Mouse (Mus musculus): Measurements from ENCODE around the gene Sf1. TPM values are rescaled to one million over a fixed set of nuclear protein-coding genes. Genes with fewer than 3 reads are reported as not detected.

Sf1 gene
- polyA plus RNA-seq, 1 experiment from 2014 or later: 89.2 TPM

GRCm38 (mm10) chr19:6416124-6416770, 52.8 kb downstream of the Sf1 start:
- H3K27me3 ChIP-seq (replicated peaks): peaks cover 88% of the 10 kb centered on the region

GRCm38 (mm10) chr19:6416894-6417761, 53.6 kb downstream of the Sf1 start:
- ATAC-seq (ENCODE audit: extremely low read depth, insufficient number of reproducible peaks, low FRiP score, low TSS enrichment): no peak

More at GRCm38 (mm10) chr19:6416124-6416770, 52.8 kb downstream of the Sf1 start:
- H3K4me1 ChIP-seq: peaks cover 30% of the 10 kb centered on the region
- H3K9ac ChIP-seq: 0 out of 2 replicates have a peak overlapping the region, but pooled peaks have one; percentile 11
- no peaks in the 10 kb centered on the region for H3K9me3 ChIP-seq
- no peak overlapping the region for H3K27ac ChIP-seq (replicated peaks)
- ATAC-seq (ENCODE audit: extremely low read depth, insufficient number of reproducible peaks, low FRiP score, low TSS enrichment): no peak
- no peak overlapping the region for H3K4me3 ChIP-seq
- no peak overlapping the region for H3K4me2 ChIP-seq
- WGBS: 14% methylated on average over 9 of the region's 9 CpGs
- no peaks in the 10 kb centered on the region for H3K36me3 ChIP-seq

GRCm38 (mm10) chr19:6418233-6418879, 54.9 kb downstream of the Sf1 start, which contains the start of gene Nrxn2:
TSS of gene Nrxn2 (plus strand) at chr19:6418731.
- Histone ChIP-seq H3K4me2 (peak within 1 kb of the TSS; percentile 81), H3K4me3 (peak within 1 kb of the TSS; percentile 54), H3K27ac (replicated peaks) (no peak within 1 kb of the TSS), H3K27me3 (replicated peaks) (peaks cover 96% of the 10 kb centered on the region), H3K36me3 (no peaks in the 10 kb centered on the region), H3K9me3 (no peaks in the 10 kb centered on the region), H3K9ac (peak within 1 kb of the TSS; percentile 72), H3K4me1 (peaks cover 30% of the 10 kb centered on the region)
- under 1% methylated on average over 46 of the region's 46 CpGs for WGBS
- ATAC-seq (ENCODE audit: extremely low read depth, insufficient number of reproducible peaks, low FRiP score, low TSS enrichment): peak; percentile 45; the same call in 1 of the 2 replicates

More at GRCm38 (mm10) chr19:6416894-6417761, 53.6 kb downstream of the Sf1 start:
- no peaks in the 10 kb centered on the region for H3K36me3 ChIP-seq
- H3K4me3 ChIP-seq: no peak overlapping the region
- peaks cover 30% of the 10 kb centered on the region for H3K4me1 ChIP-seq
- H3K27me3 ChIP-seq (replicated peaks): peaks cover 97% of the 10 kb centered on the region
- H3K9ac ChIP-seq: no peak overlapping the region
- no peak overlapping the region for H3K4me2 ChIP-seq
- WGBS: 62% methylated on average over 12 of the region's 12 CpGs
- no peaks in the 10 kb centered on the region for H3K9me3 ChIP-seq
- H3K27ac ChIP-seq (replicated peaks): no peak overlapping the region

- Histone ChIP-seq H3K9ac (no peak overlapping the region), H3K27ac (replicated peaks) (no peak overlapping the region), H3K27me3 (replicated peaks) (peaks cover 97% of the 10 kb centered on the region), H3K36me3 (no peaks in the 10 kb centered on the region), H3K4me1 (peaks cover 30% of the 10 kb centered on the region), H3K4me2 (peak overlapping the region; percentile 81), H3K4me3 (peak overlapping the region; percentile 54), H3K9me3 (no peaks in the 10 kb centered on the region)
- WGBS: 6% methylated on average over 16 of the region's 23 CpGs
- ATAC-seq (ENCODE audit: extremely low read depth, insufficient number of reproducible peaks, low FRiP score, low TSS enrichment): no peak
These were observed 55.6 kb downstream of the Sf1 start for GRCm38 (mm10) chr19:6418984-6419692.

- Histone ChIP-seq H3K4me2 (no peak overlapping the region), H3K9me3 (no peaks in the 10 kb centered on the region), H3K4me3 (no peak overlapping the region), H3K36me3 (no peaks in the 10 kb centered on the region), H3K27ac (replicated peaks) (no peak overlapping the region), H3K27me3 (replicated peaks) (peaks cover 98% of the 10 kb centered on the region), H3K4me1 (peaks cover 30% of the 10 kb centered on the region), H3K9ac (no peak overlapping the region)
- ATAC-seq (ENCODE audit: extremely low read depth, insufficient number of reproducible peaks, low FRiP score, low TSS enrichment): no peak
- WGBS: 48% methylated on average over 9 of the region's 9 CpGs
These were observed 56.4 kb downstream of the Sf1 start for GRCm38 (mm10) chr19:6419805-6420310.

GRCm38 (mm10) chr19:6420481-6421210, 57.2 kb downstream of the Sf1 start:
- no peak overlapping the region for H3K4me2 ChIP-seq
- H3K4me1 ChIP-seq: peaks cover 24% of the 10 kb centered on the region
- no peaks in the 10 kb centered on the region for H3K9me3 ChIP-seq
- no peak overlapping the region for H3K27ac ChIP-seq (replicated peaks)
- no peak overlapping the region for H3K4me3 ChIP-seq
- no peak overlapping the region for H3K9ac ChIP-seq
- H3K36me3 ChIP-seq: no peaks in the 10 kb centered on the region
- no peak for ATAC-seq (ENCODE audit: extremely low read depth, insufficient number of reproducible peaks, low FRiP score, low TSS enrichment)
- WGBS: 53% methylated on average over 19 of the region's 19 CpGs
- H3K27me3 ChIP-seq (replicated peaks): peaks cover 98% of the 10 kb centered on the region

- Histone ChIP-seq H3K27me3 (replicated peaks) (peaks cover 98% of the 10 kb centered on the region), H3K9me3 (no peaks in the 10 kb centered on the region), H3K9ac (no peak overlapping the region), H3K4me1 (peaks cover 18% of the 10 kb centered on the region), H3K36me3 (no peaks in the 10 kb centered on the region), H3K27ac (replicated peaks) (no peak overlapping the region), H3K4me2 (no peak overlapping the region), H3K4me3 (no peak overlapping the region)
- ATAC-seq (ENCODE audit: extremely low read depth, insufficient number of reproducible peaks, low FRiP score, low TSS enrichment): no peak
- WGBS: 70% methylated on average over 9 of the region's 9 CpGs
These were observed 57.7 kb downstream of the Sf1 start for GRCm38 (mm10) chr19:6421211-6421590.

GRCm38 (mm10) chr19:6422014-6422413, 58.5 kb downstream of the Sf1 start:
- Histone ChIP-seq H3K27me3 (replicated peaks) (peaks cover 98% of the 10 kb centered on the region), H3K27ac (replicated peaks) (no peak overlapping the region), H3K4me3 (no peak overlapping the region), H3K4me2 (no peak overlapping the region), H3K9me3 (no peaks in the 10 kb centered on the region), H3K36me3 (no peaks in the 10 kb centered on the region), H3K4me1 (peaks cover 10% of the 10 kb centered on the region), H3K9ac (no peak overlapping the region)
- whole genome bisulfite sequencing: 68% methylated on average over 7 of the region's 7 CpGs
- no peak for ATAC-seq (ENCODE audit: extremely low read depth, insufficient number of reproducible peaks, low FRiP score, low TSS enrichment)

- peaks cover 98% of the 10 kb centered on the region for H3K27me3 ChIP-seq (replicated peaks)
- no peak for ATAC-seq (ENCODE audit: extremely low read depth, insufficient number of reproducible peaks, low FRiP score, low TSS enrichment)
- no peak overlapping the region for H3K4me2 ChIP-seq
- peaks cover 16% of the 10 kb centered on the region for H3K4me1 ChIP-seq
- H3K9me3 ChIP-seq: no peaks in the 10 kb centered on the region
- H3K27ac ChIP-seq (replicated peaks): no peak overlapping the region
- 78% methylated on average over 16 of the region's 16 CpGs for WGBS
- no peaks in the 10 kb centered on the region for H3K36me3 ChIP-seq
- no peak overlapping the region for H3K4me3 ChIP-seq
- no peak overlapping the region for H3K9ac ChIP-seq
These were observed 59.8 kb downstream of the Sf1 start for GRCm38 (mm10) chr19:6423241-6423640.

- peaks cover 17% of the 10 kb centered on the region for H3K4me1 ChIP-seq
- WGBS: 55% methylated on average over 8 of the region's 8 CpGs
- no peak overlapping the region for H3K27ac ChIP-seq (replicated peaks)
- no peak overlapping the region for H3K4me3 ChIP-seq
- H3K9me3 ChIP-seq: no peaks in the 10 kb centered on the region
- ATAC-seq (ENCODE audit: extremely low read depth, insufficient number of reproducible peaks, low FRiP score, low TSS enrichment): no peak
- H3K4me2 ChIP-seq: no peak overlapping the region
- peaks cover 98% of the 10 kb centered on the region for H3K27me3 ChIP-seq (replicated peaks)
- no peaks in the 10 kb centered on the region for H3K36me3 ChIP-seq
- no peak overlapping the region for H3K9ac ChIP-seq
These were observed 60.8 kb downstream of the Sf1 start for GRCm38 (mm10) chr19:6424137-6424881.
